Mouse (Mus musculus): ENCODE measurements at regions not wholly inside any gene's neighbourhood (a gene's known extent, or its start where the extent isn't known, plus 50 kb on each side); places are given as distances from the start of the nearest gene placed in this dataset.

GRCm38 (mm10) chr12:70575665-70576064 lies 122.8 kb downstream of the Tmx1 start:
- TF ChIP-seq CTCF (IDR thresholded peaks at IDR 0.05; ENCODE audit: borderline replicate concordance, control insufficient read depth, extremely low read depth, insufficient read depth, low read length, poor library complexity) (no peak), POLR2A (IDR thresholded peaks at IDR 0.05; ENCODE audit: control insufficient read depth, extremely low read depth, insufficient read depth, low read length, poor library complexity) (no peak)

Measured in thymus, adult 2 months (tissue).